Mouse (Mus musculus): ENCODE results near the gene Rab10.

The Rab10 gene

GRCm38 (mm10) chr12:3236831-3237681, 72.7 kb downstream of the Rab10 start:
- peak; percentile 44 to 55 for DNase-seq (ENCODE audit: low read depth in 1 of 2, low spot score in 2 of 2)

GRCm38 (mm10) chr12:3236163-3236641, 73.6 kb downstream of the Rab10 start:
- DNase-seq (ENCODE audit: low read depth in 1 of 2, low spot score in 2 of 2) = no peak

GRCm38 (mm10) chr12:3235646-3236161, 74.1 kb downstream of the Rab10 start:
- peak; percentile 87 to 96 for DNase-seq (ENCODE audit: low read depth in 1 of 2, low spot score in 2 of 2)

GRCm38 (mm10) chr12:3235124-3235631, 74.6 kb downstream of the Rab10 start:
- DNase-seq (ENCODE audit: low read depth in 1 of 2, low spot score in 2 of 2) = peak; percentile 82 to 86

GRCm38 (mm10) chr12:3234061-3234460, 75.7 kb downstream of the Rab10 start:
- DNase-seq (ENCODE audit: low read depth in 1 of 2, low spot score in 2 of 2) = no peak

- DNase-seq (ENCODE audit: low read depth in 1 of 2, low spot score in 2 of 2) = no peak
Measured at GRCm38 (mm10) chr12:3223352-3223751, 86.4 kb downstream of the Rab10 start.

GRCm38 (mm10) chr12:3210181-3210580, 99.6 kb downstream of the Rab10 start:
- DNase-seq (ENCODE audit: low read depth in 1 of 2, low spot score in 2 of 2) = no peak

- no peak for DNase-seq (ENCODE audit: low read depth in 1 of 2, low spot score in 2 of 2)
Measured at GRCm38 (mm10) chr12:3209163-3209562, 100.6 kb downstream of the Rab10 start.
